Mouse (Mus musculus) liver, adult 2 months (tissue): ENCODE measurements around the gene Pard3. TPM values are rescaled to one million over a fixed set of nuclear protein-coding genes. Genes with fewer than 3 reads are reported as not detected.

ENCODE experiments used
- DNase-seq: peaks from one replicate; pipeline ENCODE4 v3.0.0-alpha.2; 2011; ENCODE audit warnings: low read depth, low spot score; ENCODE audit errors: extremely low read depth
- H3K27ac ChIP-seq: fragments of 200-500 bp; replicated peaks from 2 replicates; pipeline ENCODE4 v1.5.1; 2012; ENCODE audit warnings: low read depth, mild to moderate bottlenecking, control low read depth, inconsistent platforms, low read length; ENCODE audit not compliant: insufficient read depth
- H3K27me3 ChIP-seq: fragments of 200-500 bp; 2 replicates; pipeline ENCODE4 v1.6.1; 2012; ENCODE audit warnings: mild to moderate bottlenecking, moderate library complexity, low read length, inconsistent platforms; ENCODE audit not compliant: control insufficient read depth, insufficient read depth
- H3K36me3 ChIP-seq: fragments of 200-500 bp; 2 replicates; pipeline ENCODE4 v1.6.1; 2012; ENCODE audit warnings: low read length, inconsistent platforms; ENCODE audit not compliant: control insufficient read depth, insufficient read depth
- H3K4me1 ChIP-seq: fragments of 200-500 bp; 2 replicates; pipeline ENCODE4 v1.6.1; 2011; ENCODE audit warnings: low read length; ENCODE audit not compliant: control insufficient read depth, insufficient read depth
- H3K4me3 ChIP-seq: fragments of 200-500 bp; 2 replicates; pipeline ENCODE4 v1.5.1; 2011; ENCODE audit warnings: low read depth, mild to moderate bottlenecking, control low read depth, low read length, moderate library complexity; ENCODE audit not compliant: insufficient read depth
- H3K79me2 ChIP-seq: fragments of 200-500 bp; 2 replicates; pipeline ENCODE4 v1.6.1; 2012; ENCODE audit warnings: inconsistent platforms, mild to moderate bottlenecking, low read length, moderate library complexity; ENCODE audit not compliant: control insufficient read depth, insufficient read depth
- H3K9ac ChIP-seq: fragments of 200-500 bp; 2 replicates; pipeline ENCODE4 v1.6.1; 2012; ENCODE audit warnings: low read depth, mild to moderate bottlenecking, control low read depth, inconsistent platforms, low read length
- CTCF ChIP-seq: fragments of 200-500 bp; IDR thresholded peaks from 2 replicates; pipeline ENCODE4 v1.5.1; 2011; ENCODE audit warnings: low read depth, low read length, control low read depth
- POLR2A ChIP-seq: fragments of 200-500 bp; IDR thresholded peaks from 2 replicates; pipeline ENCODE4 v1.6.1; 2011; ENCODE audit warnings: low read length, control low read depth; ENCODE audit not compliant: insufficient read depth; ENCODE audit errors: extremely low read depth
- WGBS: fragments of 180-500 bp; shearing (Covaris S2); methylation state at CpG from one replicate; pipeline ENCODE4 v1.1.7; 2018; 5-methylcytosine and 5-hydroxymethylcytosine counted together
- polyA plus RNA-seq: library from polyadenylated mRNA; depleted of rRNA; stranded (reverse); fragments of >200 nt; gene quantifications from 2 replicates; pipeline ENCODE4 v1.2.3, GENCODE M21; 2012
- total RNA-seq: library from RNA; depleted of rRNA; stranded (reverse); fragments of >200 nt; gene quantifications from 2 replicates; pipeline ENCODE4 v1.2.3, GENCODE M21; 2014

Gene Pard3
- total and polyA plus RNA-seq, 2 experiments: 47.4 to 61.4 TPM

DNA sequence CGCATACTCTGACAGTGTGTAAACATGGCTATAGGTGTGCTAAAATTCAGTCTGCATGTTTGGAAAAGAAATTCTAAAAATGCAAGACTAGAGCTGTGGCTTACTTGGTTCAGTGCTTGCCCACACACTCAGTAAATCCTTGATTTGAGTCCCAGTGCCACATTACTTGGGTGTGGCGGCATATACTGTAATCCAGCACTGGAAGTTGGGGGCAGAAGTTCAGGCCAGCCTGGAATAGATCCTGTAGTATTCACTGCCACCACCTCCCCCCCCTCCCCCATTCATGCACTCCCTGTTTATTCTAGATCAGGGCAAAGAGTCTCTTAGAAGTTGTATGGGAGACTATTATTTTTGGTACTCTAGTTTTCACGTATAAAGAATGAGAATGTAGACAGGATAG is 52.1 kb downstream of the Pard3 start:
- H3K79me2 ChIP-seq: peaks cover 65% of the 10 kb centered on the region
- H3K4me3 ChIP-seq: no peak overlapping the region
- TF ChIP-seq POLR2A: no peak
- TF ChIP-seq CTCF: no peak
- no peak overlapping the region for H3K27ac ChIP-seq
- DNase-seq: peak; percentile 46
- 55% methylated on average over 3 of the region's 3 CpGs for WGBS
- H3K4me1 ChIP-seq: peaks cover 24% of the 10 kb centered on the region
- no peaks in the 10 kb centered on the region for H3K27me3 ChIP-seq
- H3K9ac ChIP-seq: no peak overlapping the region
- H3K36me3 ChIP-seq: no peaks in the 10 kb centered on the region

DNA sequence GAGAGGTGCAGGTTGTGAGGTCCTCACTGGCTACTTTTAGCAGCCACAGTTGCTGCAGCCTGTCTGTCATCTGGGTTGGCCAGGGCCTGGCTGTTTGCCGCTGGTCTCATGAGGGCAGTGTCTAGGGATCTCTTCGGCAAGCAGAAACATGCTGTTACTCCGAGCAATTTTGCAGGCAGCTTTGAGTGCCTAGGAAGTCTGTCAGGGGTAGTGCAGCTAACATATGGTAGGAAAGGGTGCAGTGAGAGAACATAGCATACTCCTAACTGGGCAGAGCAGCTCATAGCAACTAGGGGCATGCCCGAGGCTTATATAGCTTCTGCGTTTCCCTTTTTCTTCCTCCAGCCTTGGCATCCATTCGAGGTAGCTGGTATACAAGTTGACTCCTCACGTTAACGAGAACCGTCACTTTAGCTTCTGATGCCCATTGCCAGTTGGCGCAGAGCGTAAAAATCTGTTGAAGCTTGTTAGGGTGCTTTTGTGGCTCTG is 54.7 kb downstream of the Pard3 start:
- WGBS: 74% methylated on average over 11 of the region's 11 CpGs
- Histone ChIP-seq H3K79me2 (peaks cover 58% of the 10 kb centered on the region), H3K27me3 (no peaks in the 10 kb centered on the region), H3K36me3 (no peaks in the 10 kb centered on the region), H3K27ac (no peak overlapping the region), H3K4me1 (peaks cover 24% of the 10 kb centered on the region), H3K9ac (no peak overlapping the region), H3K4me3 (no peak overlapping the region)
- TF ChIP-seq POLR2A: no peak
- TF ChIP-seq CTCF: no peak
- DNase-seq: no peak

DNA sequence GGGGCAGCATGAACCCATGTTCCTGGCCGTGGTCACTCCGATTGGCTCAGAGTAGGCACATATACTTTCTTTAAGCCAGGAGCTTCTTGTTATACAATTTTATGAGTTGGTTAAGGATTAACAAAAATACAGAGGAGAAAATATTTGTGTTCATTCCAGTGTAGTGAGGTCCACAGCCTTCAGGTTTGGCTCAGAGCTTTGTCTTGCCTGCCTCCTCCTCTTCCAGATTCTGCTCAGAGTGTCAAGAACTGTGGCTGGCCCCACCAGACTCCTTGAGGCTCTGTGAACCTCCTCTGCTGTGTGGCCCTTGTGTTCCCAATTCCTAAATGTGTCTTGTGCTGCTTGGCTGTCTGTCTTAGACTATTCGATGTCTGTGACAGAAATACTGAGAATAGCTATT is 59.7 kb downstream of the Pard3 start:
- DNase-seq: no peak
- Histone ChIP-seq H3K27me3 (no peaks in the 10 kb centered on the region), H3K27ac (no peak overlapping the region), H3K9ac (no peak overlapping the region), H3K36me3 (no peaks in the 10 kb centered on the region), H3K4me1 (peaks cover 24% of the 10 kb centered on the region), H3K4me3 (no peak overlapping the region), H3K79me2 (peaks cover 44% of the 10 kb centered on the region)
- TF ChIP-seq POLR2A (no peak), CTCF (no peak)
- WGBS: 75% methylated on average over 3 of the region's 3 CpGs

DNA sequence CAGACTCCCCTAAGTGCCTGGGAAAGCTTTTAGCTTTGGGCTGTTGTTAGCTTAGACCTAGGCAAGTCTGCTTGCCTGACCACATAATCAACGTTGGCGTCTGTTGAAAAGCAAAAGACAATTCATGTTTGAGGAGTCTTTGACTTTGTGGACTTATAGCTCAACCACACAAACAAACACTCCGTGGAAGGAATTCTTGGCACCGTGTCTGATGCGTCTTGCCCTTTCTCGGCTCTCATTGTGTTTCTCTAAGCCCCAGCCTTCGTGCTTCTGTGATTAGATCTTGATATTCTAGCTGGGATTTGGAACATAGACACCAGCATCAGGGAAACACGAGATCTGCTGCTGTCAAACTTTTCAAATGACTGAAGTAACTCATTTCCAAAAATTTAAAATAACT is 61.1 kb downstream of the Pard3 start:
- no peak for DNase-seq
- no peak overlapping the region for H3K27ac ChIP-seq
- H3K27me3 ChIP-seq: no peaks in the 10 kb centered on the region
- no peaks in the 10 kb centered on the region for H3K36me3 ChIP-seq
- peaks cover 23% of the 10 kb centered on the region for H3K4me1 ChIP-seq
- no peak overlapping the region for H3K9ac ChIP-seq
- H3K4me3 ChIP-seq: no peak overlapping the region
- H3K79me2 ChIP-seq: peaks cover 36% of the 10 kb centered on the region; the same call in 1 of the 2 replicates
- no peak for TF ChIP-seq POLR2A
- no peak for TF ChIP-seq CTCF
- WGBS: 25% methylated on average over 8 of the region's 8 CpGs

DNA sequence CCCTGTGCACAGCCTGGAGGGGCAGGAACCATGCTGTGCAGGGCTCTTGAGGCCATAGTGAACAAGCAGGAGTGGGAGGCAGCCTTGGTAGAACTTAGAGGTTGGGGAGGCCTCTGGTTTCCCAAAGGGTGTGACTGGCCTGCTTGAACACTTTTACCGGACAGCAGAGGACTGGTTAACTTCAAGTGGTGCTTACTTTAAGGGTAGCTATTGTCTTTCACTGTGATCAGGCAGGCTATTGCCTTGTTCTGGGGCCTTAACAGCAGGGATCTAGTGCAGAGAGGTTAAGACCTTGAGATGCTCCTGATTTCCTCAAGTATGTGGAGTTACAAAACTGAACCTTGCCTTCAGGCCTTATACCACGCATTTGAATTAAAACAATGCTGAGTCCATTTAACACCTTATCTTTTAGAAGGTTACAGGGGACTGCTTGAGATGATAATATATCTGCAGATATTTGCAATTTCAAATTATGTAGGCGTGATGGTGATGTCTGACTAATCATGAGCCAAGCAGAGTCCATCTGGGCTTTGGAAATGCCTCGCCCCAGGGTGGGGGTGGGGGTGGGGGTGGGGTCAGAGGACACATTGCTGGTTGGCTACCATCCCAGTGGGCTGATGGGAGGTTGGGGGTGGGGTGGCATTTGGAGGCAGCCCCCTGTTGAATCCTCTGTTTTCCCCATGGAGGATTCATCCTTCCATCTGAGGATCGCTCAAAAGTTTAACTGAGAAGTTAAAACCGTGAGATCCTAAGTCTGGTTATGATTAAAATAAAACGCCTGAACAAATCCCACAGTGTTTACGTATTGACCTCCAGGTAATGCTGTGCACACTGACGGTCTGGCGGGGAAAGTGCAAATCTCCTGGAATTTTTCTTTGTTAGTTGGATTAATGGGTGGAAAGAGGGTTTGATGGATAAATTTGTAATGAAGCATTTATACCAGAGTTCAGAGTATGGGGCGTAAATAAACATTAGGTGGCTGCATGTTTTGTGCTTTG is 62.3 kb downstream of the Pard3 start:
- H3K79me2 ChIP-seq: peaks cover 43% of the 10 kb centered on the region; the same call in 1 of the 2 replicates
- no peak for DNase-seq
- TF ChIP-seq CTCF (no peak), POLR2A (no peak)
- no peak overlapping the region for H3K9ac ChIP-seq
- no peak overlapping the region for H3K4me3 ChIP-seq
- WGBS: 25% methylated on average over 11 of the region's 11 CpGs
- no peaks in the 10 kb centered on the region for H3K36me3 ChIP-seq
- H3K27me3 ChIP-seq: no peaks in the 10 kb centered on the region
- H3K4me1 ChIP-seq: peaks cover 26% of the 10 kb centered on the region
- peak overlapping the region; percentile 68 for H3K27ac ChIP-seq
